Mouse (Mus musculus) liver, postnatal 0 days (tissue): Measurements from ENCODE around the gene Aqr.

Experiments
- CTCF ChIP-seq: sonication (generic); IDR thresholded peaks from 2 replicates; pipeline ENCODE4 v1.5.1; 2016; ENCODE audit warnings: antibody characterized with exemption, low read depth
- EP300 ChIP-seq: IDR thresholded peaks from 2 replicates; pipeline ENCODE4 v1.6.1; 2016; ENCODE audit warnings: antibody characterized with exemption, low read depth, mild to moderate bottlenecking

- TF ChIP-seq CTCF, result no peak
- no peak for TF ChIP-seq EP300
These were observed 8.8 kb downstream of the Aqr start for GRCm38 (mm10) chr2:114177802-114178733.
